Mouse (Mus musculus) stomach, postnatal 0 days (tissue): ENCODE data around the gene Sbno1. TPM values are rescaled to one million over a fixed set of nuclear protein-coding genes. Genes with fewer than 3 reads are reported as not detected.
A peak's percentile ranks its signal among the peaks of the same experiment; 100 is the strongest.

Experiments
- ATAC-seq: fragments of 200-750 bp; cut with Nextera tagmentation; 2 replicates; pipeline ENCODE4 v1.8.0; 2017; ENCODE audit not compliant: low FRiP score, low TSS enrichment
- DNase-seq: peaks from one replicate; pipeline ENCODE4 v3.0.0-alpha.2; 2016; ENCODE audit warnings: low spot score
- H3K27ac ChIP-seq: fragments of 300-500 bp; sonication (generic); replicated peaks from 2 replicates; pipeline ENCODE4 v1.5.1; 2014; ENCODE audit warnings: mild to moderate bottlenecking, control low read depth
- H3K27me3 ChIP-seq: fragments of 300-500 bp; sonication (generic); 2 replicates; pipeline ENCODE4 v1.6.1; 2014; ENCODE audit warnings: low read length; ENCODE audit not compliant: control insufficient read depth, insufficient read depth
- H3K36me3 ChIP-seq: fragments of 300-500 bp; sonication (generic); 2 replicates; pipeline ENCODE4 v1.6.1; 2014; ENCODE audit warnings: low read length, mixed read lengths; ENCODE audit not compliant: control insufficient read depth, insufficient read depth
- H3K4me1 ChIP-seq: fragments of 300-500 bp; sonication (generic); replicated peaks from 2 replicates; pipeline ENCODE4 v1.6.1; 2014; ENCODE audit warnings: antibody characterized with exemption; ENCODE audit not compliant: control insufficient read depth, insufficient read depth
- H3K4me2 ChIP-seq: fragments of 300-500 bp; sonication (generic); replicated peaks from 2 replicates; pipeline ENCODE4 v1.6.1; 2014; ENCODE audit warnings: low read depth, mild to moderate bottlenecking, control low read depth, moderate library complexity
- H3K4me3 ChIP-seq: fragments of 300-500 bp; sonication (generic); 2 replicates; pipeline ENCODE4 v1.5.1; 2014; ENCODE audit warnings: low read depth, low read length, control low read depth
- H3K9ac ChIP-seq: fragments of 300-500 bp; sonication (generic); 2 replicates; pipeline ENCODE4 v1.6.1; 2014; ENCODE audit warnings: mild to moderate bottlenecking, low read length, control low read depth, mixed read lengths
- H3K9me3 ChIP-seq: fragments of 300-500 bp; sonication (generic); 2 replicates; pipeline ENCODE4 v1.6.1; 2016; ENCODE audit warnings: low read length; ENCODE audit not compliant: control insufficient read depth
- CTCF ChIP-seq: IDR thresholded peaks from 2 replicates; pipeline ENCODE4 v1.5.1; 2016; ENCODE audit warnings: antibody characterized with exemption, low read depth, mild to moderate bottlenecking, moderate library complexity
- EP300 ChIP-seq: optimal IDR thresholded peaks from 2 replicates; pipeline ENCODE3; 2016; ENCODE audit warnings: antibody characterized with exemption
- WGBS: fragments of 180-500 bp; shearing (Covaris S2); extraction: QIAGEN DNeasy Blood & Tissue Kit; methylation state at CpG from one replicate; pipeline ENCODE4 v1.1.7; 2014; 5-methylcytosine and 5-hydroxymethylcytosine counted together
- polyA plus RNA-seq: library from polyadenylated mRNA; unstranded; fragments of >200 nt; fragmentation: Nextera tagmentation; extraction: Ambion mirVana; gene quantifications from 2 replicates; pipeline ENCODE4 v1.2.1, GENCODE M21; 2015

Gene Sbno1
- polyA plus RNA-seq, 1 experiment from 2014 or later: 45.2 TPM

DNA sequence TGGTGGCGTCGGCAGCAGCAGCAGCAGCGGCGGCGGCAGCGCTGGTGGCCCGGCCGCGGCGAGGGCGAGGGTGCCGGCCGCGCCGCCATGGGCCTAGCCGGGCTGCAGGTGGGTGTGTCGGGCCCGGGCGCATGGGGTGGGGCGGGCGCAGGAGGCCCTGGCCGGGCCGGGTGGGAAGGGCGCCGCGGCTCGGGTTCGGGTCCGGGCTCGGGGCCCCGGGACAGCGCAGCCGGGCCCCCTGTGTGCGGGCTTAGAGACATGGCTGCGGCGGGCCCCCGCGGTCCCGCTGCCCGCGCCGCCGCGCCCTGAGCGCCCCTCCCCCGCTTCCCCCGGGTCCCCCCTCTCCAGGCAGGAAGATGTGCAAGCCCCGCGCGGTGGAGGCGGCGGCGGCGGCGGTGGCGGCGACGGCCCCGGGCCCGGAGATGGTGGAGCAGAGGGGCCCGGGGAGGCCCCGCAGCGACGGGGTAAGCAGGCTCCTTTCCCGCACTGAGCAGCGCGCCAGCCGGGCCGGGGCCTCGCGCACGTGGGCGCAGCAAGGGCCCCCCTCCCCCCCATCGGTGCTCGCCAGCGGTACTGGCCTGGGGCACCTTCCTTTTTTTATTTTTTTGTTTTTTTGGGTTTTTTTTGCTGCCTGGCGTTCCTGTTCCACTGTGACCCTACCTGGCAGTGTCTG is 20.0 kb upstream of the Sbno1 start:
- H3K4me2 ChIP-seq: peak overlapping the region; percentile 88
- H3K9ac ChIP-seq: peak overlapping the region; percentile 87
- ATAC-seq: peak; percentile 22
- H3K36me3 ChIP-seq: peaks cover 5% of the 10 kb centered on the region; the same call in 1 of the 2 replicates
- H3K27me3 ChIP-seq: no peaks in the 10 kb centered on the region
- no peak for TF ChIP-seq EP300
- no peak for TF ChIP-seq CTCF
- H3K4me1 ChIP-seq: no peaks in the 10 kb centered on the region
- under 1% methylated on average over 30 of the region's 77 CpGs for WGBS
- peak overlapping the region; percentile 96 for H3K27ac ChIP-seq
- DNase-seq: peak; percentile 74
- peak overlapping the region; percentile 88 for H3K4me3 ChIP-seq
- no peaks in the 10 kb centered on the region for H3K9me3 ChIP-seq

- 4% methylated on average over 52 of the region's 66 CpGs for WGBS
- peak; percentile 68 for ATAC-seq
Observed at GRCm38 (mm10) chr5:124444661-124445561, 19.1 kb upstream of the Sbno1 start.

GRCm38 (mm10) chr5:124444208-124444607 is 18.4 kb upstream of the Sbno1 start:
- DNase-seq (no peak), ATAC-seq (no peak)
- peak overlapping the region; percentile 88 for H3K4me2 ChIP-seq
- no peak overlapping the region for H3K9ac ChIP-seq
- H3K27ac ChIP-seq: peak overlapping the region; percentile 96
- H3K4me3 ChIP-seq: no peak overlapping the region
- no peaks in the 10 kb centered on the region for H3K27me3 ChIP-seq
- WGBS: 78% methylated on average over 3 of the region's 3 CpGs
- no peaks in the 10 kb centered on the region for H3K36me3 ChIP-seq
- no peaks in the 10 kb centered on the region for H3K9me3 ChIP-seq
- no peak for TF ChIP-seq EP300
- no peak for TF ChIP-seq CTCF
- H3K4me1 ChIP-seq: no peaks in the 10 kb centered on the region

More at GRCm38 (mm10) chr5:124444661-124445561, 19.1 kb upstream of the Sbno1 start:
- Histone ChIP-seq H3K4me2 (peak overlapping the region; percentile 88), H3K9ac (peak overlapping the region; percentile 87), H3K9me3 (no peaks in the 10 kb centered on the region), H3K27ac (peak overlapping the region; percentile 96), H3K4me1 (no peaks in the 10 kb centered on the region), H3K36me3 (0 out of 2 replicates have a peak, but pooled peaks cover under 1% of the 10 kb centered on the region), H3K4me3 (peak overlapping the region; percentile 88), H3K27me3 (no peaks in the 10 kb centered on the region)
- TF ChIP-seq CTCF (no peak), EP300 (no peak)
- DNase-seq: peak; percentile 80

DNA sequence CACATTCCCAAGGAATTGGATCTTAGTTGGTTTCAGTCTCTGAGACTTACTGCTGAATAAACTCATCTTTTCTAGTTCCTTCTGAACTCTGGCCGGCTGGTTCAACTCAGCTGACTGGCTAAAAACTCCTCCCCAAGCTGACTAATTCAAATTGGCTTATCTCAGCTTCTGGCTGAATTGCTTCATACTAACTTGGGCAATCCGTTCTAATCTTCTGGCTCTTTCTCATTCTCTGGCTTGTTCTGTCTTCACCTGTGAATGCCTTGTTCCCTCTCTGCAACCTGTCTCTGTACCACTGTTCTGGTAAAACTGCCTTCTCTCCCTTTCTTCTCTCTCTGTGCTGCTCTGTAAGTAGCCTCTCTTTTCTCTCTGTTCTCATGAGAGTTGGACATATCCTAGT is 16.8 kb upstream of the Sbno1 start:
- DNase-seq (peak; percentile 38), ATAC-seq (no peak)
- H3K9ac ChIP-seq: no peak overlapping the region
- H3K27ac ChIP-seq: peak overlapping the region; percentile 69
- no peaks in the 10 kb centered on the region for H3K9me3 ChIP-seq
- TF ChIP-seq CTCF (no peak), EP300 (no peak)
- H3K27me3 ChIP-seq: no peaks in the 10 kb centered on the region
- no peaks in the 10 kb centered on the region for H3K4me1 ChIP-seq
- 57% methylated on average over 2 of the region's 2 CpGs for WGBS
- no peak overlapping the region for H3K4me3 ChIP-seq
- H3K36me3 ChIP-seq: no peaks in the 10 kb centered on the region
- no peak overlapping the region for H3K4me2 ChIP-seq

- Histone ChIP-seq H3K4me2 (peak overlapping the region; percentile 89), H3K36me3 (no peaks in the 10 kb centered on the region), H3K27me3 (no peaks in the 10 kb centered on the region), H3K27ac (peak overlapping the region; percentile 83), H3K9me3 (no peaks in the 10 kb centered on the region), H3K4me3 (peak overlapping the region; percentile 59), H3K9ac (peak overlapping the region; percentile 72), H3K4me1 (no peaks in the 10 kb centered on the region)
- ATAC-seq: peak; percentile 69
- no peak for TF ChIP-seq EP300
- peak; percentile 63 for TF ChIP-seq CTCF
- under 1% methylated on average over 30 of the region's 30 CpGs for WGBS
- DNase-seq: peak; percentile 78
Observed at GRCm38 (mm10) chr5:124440094-124440701, 14.4 kb upstream of the Sbno1 start.
